Mouse (Mus musculus) megakaryocyte progenitor cell, adult 5-6 weeks (primary cell): ENCODE results near the gene Cabp1. TPM values are rescaled to one million over a fixed set of nuclear protein-coding genes. Genes with fewer than 3 reads are reported as not detected.
"Not testable (repeated sequence)": the region's sequence is repeated elsewhere in the genome, so short reads cannot be mapped to it uniquely, and the experiment has no call there.

Source experiments
- ATAC-seq: replicated peaks from 2 replicates; pipeline ENCODE4 v1.8.0; 2016; ENCODE audit warnings: mild to moderate bottlenecking, moderate TSS enrichment, inconsistent platforms; ENCODE audit not compliant: poor library complexity
- total RNA-seq, 2 experiments: library from RNA; stranded (forward) in 1 of 2; stranded (reverse) in 1 of 2; fragments of 157-497, 149-512 nt in 1 of 2; fragments of 200-1000 nt in 1 of 2; gene quantifications; 2 replicates each; pipeline versions ENCODE4 v1.2.3 to v1.2.4; 2015 to 2017

Cabp1 gene
- total RNA-seq, 2 experiments from 2014 or later = not detected

- no peak for ATAC-seq
Measured at GRCm38 (mm10) chr5:115179596-115179995, 14.6 kb downstream of the Cabp1 start.

- ATAC-seq = no peak
Measured at GRCm38 (mm10) chr5:115177866-115178265, 16.3 kb downstream of the Cabp1 start.

GRCm38 (mm10) chr5:115174554-115174953 is 19.6 kb downstream of the Cabp1 start:
- ATAC-seq = peak; percentile 48; the same call in 1 of the 2 replicates

GRCm38 (mm10) chr5:115170150-115170549 is 24.0 kb downstream of the Cabp1 start:
- ATAC-seq = no peak

- ATAC-seq = no peak
Measured at GRCm38 (mm10) chr5:115168641-115169415, 25.4 kb downstream of the Cabp1 start.

- peak; percentile 68 for ATAC-seq
Measured at GRCm38 (mm10) chr5:115167396-115167795, 26.8 kb downstream of the Cabp1 start.

- ATAC-seq = no peak
Measured at GRCm38 (mm10) chr5:115166815-115167194, 27.4 kb downstream of the Cabp1 start.

GRCm38 (mm10) chr5:115165895-115166814 is 28.0 kb downstream of the Cabp1 start:
- peak; percentile 38 for ATAC-seq

- ATAC-seq = no peak
Measured at GRCm38 (mm10) chr5:115165351-115165750, 28.8 kb downstream of the Cabp1 start.

- ATAC-seq = not testable (repeated sequence)
Measured at GRCm38 (mm10) chr5:115164446-115164845, 29.7 kb downstream of the Cabp1 start.

GRCm38 (mm10) chr5:115163563-115163962 is 30.6 kb downstream of the Cabp1 start:
- ATAC-seq = peak; percentile 41; the same call in 1 of the 2 replicates

- not testable (repeated sequence) for ATAC-seq
Measured at GRCm38 (mm10) chr5:115161940-115162279, 32.3 kb downstream of the Cabp1 start.

- no peak for ATAC-seq
Measured at GRCm38 (mm10) chr5:115161064-115161939, 32.9 kb downstream of the Cabp1 start.

- ATAC-seq = no peak
Measured at GRCm38 (mm10) chr5:115160655-115161054, 33.5 kb downstream of the Cabp1 start.

GRCm38 (mm10) chr5:115159165-115159564 is 35.0 kb downstream of the Cabp1 start:
- ATAC-seq = no peak

- peak; percentile 80 for ATAC-seq
Measured at GRCm38 (mm10) chr5:115158040-115158983, 35.9 kb downstream of the Cabp1 start, which contains the start of gene Mlec. Gene Mlec, minus strand, starts transcription at chr5:115158179.

GRCm38 (mm10) chr5:115156933-115157589 is 37.1 kb downstream of the Cabp1 start:
- ATAC-seq = no peak

GRCm38 (mm10) chr5:115156401-115156800 is 37.8 kb downstream of the Cabp1 start:
- ATAC-seq = no peak

- ATAC-seq = peak; percentile 47
Measured at GRCm38 (mm10) chr5:115155831-115156230, 38.4 kb downstream of the Cabp1 start.
